Mouse (Mus musculus) frontal cortex, postnatal 10 days (tissue): ENCODE measurements around the gene Gba.

ENCODE experiments used
- DNase-seq, 2 experiments: peaks; one replicate each; pipeline ENCODE4 v3.0.0; 2022; ENCODE audit warnings: low spot score in 2 of 2, mixed read lengths in 1 of 2

Gba gene

DNA sequence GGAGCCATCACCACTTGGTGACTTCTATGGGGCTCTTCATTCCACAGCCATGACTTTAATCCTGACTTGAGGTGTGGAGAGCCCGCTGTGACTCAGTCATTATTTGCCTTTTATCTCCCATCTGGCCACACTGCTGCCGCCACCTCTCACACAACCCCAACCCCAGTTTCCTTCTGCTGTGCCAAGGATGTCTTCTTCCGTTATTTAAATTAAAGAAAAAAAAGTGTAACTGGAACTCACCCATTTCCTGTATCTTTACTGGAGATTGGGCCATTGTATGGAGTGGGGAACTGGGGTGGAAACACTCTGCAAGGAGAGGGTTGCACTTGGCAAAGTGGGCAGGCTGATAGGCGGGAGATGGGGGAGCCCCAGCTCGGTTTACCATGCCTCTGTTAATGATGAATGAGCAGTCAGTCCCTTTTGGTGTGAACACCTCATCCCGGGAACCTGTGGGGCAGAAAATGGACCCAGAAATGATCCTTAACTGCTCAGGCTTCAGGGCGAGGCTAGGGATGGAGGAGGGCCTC lies 20.1 kb upstream of the Gba start:
- no peak for DNase-seq

DNA sequence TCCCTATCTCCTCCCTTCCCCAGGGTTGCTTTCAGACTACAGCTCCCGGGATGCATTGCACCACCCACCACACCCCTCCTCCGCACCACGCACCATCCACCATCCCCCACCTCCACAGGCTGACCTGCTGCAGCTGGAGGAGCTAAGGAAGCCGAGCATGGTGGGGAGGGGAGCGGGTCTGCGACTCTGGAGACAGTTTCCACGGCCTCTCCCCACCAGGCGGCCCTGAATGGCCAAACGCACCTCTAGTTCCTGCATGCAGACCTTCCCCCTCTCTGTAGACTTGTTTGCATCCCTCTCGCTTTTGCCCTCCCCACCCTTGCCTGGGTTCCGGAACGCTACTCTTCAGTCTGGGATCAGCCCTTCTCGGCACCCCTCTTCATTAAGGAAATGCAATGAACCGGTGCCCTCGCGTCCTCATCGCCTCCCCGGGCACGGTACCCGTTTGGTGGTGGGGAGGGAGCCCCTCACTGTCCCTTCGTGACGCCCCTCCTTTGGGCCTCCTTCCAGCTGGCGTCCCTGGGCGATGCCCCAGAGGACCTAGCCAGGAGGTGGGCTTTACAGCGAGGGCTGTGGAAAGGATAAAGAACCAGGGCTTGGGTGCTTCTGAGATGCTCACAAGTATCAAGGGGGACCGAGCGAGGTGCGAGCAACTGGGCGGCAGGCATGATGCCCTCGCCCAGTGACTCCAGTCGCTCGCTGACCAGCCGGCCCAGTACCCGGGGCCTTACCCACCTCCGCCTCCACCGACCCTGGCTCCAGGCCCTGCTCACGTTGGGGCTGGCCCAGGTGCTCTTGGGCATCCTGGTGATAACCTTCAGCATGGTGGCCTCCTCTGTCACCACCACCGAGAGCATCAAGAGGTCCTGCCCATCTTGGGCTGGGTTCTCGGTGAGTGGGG lies 19.4 kb upstream of the Gba start, which contains the start of gene Fam189b:
Fam189b (plus strand) TSS at position 86 of the 901 bp plus-strand sequence.
- peak; percentile 88 to 89 for DNase-seq

DNA sequence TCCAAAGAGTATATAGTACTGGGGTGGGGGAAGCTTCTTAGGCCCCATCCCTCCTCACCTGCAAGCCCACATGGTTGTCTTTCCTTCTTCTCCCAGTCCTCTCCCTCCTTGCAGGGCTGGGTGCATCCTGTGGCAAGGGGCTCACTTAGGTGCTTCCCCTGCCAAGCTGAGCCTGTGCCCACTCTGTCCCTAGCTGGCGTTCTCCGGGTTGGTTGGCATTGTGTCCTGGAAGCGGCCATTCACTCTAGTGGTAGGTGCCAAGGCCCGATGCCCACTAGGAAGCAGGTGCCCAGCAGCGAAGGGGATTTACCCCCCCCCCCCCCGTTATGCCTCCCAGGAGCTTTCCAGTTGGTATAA lies 18.8 kb upstream of the Gba start:
- DNase-seq: no peak

DNA sequence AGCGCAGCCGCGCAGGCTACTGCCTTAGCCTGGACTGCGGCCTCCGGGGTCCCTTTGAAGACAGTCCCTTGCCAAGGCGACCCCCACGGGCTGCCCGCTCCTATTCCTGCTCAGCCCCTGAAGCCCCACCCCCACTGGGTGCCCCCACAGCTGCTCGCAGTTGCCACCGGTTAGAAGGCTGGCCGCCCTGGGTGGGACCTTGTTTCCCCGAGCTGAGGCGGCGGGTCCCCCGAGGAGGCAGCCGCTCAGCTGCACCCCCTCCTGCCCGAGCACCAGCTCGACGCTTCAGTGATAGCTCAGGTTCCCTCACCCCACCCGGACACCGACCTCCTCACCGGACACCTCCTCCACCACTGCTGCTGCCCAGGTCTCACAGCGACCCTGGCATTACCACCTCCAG lies 15.5 kb upstream of the Gba start:
- no peak for DNase-seq

DNA sequence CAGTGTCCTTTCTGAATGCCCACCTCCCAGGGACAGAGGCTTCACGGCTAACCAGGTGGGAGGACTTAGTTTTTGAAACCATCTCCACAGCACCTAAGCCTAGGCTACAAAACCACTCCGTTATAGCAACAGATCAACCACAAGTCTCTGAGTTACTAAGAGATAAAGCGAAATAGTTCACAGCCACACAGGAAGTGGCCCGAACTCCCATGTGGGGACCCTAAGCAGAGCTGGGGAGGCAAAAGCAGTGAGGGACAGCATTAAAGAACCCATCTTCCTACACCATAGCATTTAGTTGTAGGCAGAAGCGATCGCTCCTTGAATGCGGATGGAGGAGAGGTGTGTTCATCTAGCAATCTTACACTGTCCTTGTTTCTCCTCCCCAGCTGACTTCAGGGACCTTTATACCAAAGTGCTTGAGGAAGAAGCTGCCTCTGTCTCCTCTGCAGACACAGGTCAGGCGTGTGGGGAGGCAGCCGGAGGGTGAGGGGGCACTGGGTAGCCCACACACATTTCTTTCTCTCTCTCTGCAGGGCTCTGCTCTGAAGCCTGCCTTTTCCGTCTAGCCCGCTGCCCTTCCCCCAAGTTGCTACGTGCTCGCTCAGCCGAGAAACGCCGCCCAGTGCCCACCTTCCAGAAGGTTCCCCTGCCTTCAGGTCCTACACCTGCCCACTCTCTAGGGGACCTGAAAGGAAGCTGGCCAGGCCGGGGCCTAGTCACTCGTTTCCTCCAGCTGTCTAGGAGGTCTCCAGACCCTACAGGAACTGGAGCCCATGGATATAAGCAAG lies 14.8 kb upstream of the Gba start:
- no peak for DNase-seq

DNA sequence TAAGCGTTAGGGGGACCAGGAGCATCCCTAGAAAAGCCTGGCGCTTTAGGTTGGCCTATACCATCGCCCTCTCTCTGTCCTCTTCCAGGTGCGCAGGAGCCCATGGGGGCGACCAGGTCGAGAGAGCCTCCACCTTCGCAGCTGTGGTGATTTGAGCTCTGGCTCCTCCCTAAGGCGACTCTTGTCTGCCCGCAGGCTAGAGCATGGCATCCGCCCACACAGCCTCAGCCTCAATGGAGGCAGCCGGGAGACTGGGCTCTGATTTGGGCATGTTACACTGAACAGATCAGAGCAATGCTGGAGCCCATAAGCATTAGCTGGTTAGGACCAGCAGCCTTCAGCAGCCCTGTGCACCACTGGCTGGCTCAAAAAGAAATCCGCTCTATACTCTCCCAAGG lies 14.3 kb upstream of the Gba start:
- no peak for DNase-seq

DNA sequence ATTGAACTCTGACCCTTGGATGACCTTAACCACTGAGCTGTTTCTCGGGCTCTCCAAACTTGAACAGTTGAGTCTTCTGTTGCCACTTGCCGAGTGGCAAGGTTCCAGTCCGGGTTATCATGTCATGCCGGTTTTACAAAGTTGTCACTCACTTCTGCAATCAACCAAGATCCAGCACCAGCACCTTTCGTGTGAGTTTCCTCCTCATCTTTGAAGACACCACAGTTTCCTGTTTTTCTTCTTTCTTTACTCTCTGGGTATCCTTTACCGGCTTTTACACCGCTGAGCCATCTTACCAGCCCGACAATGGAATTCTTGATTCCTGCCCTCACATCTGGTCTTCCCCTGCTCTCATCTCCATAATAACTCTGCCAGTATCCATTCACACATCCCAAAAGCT lies 12.3 kb upstream of the Gba start:
- no peak for DNase-seq

DNA sequence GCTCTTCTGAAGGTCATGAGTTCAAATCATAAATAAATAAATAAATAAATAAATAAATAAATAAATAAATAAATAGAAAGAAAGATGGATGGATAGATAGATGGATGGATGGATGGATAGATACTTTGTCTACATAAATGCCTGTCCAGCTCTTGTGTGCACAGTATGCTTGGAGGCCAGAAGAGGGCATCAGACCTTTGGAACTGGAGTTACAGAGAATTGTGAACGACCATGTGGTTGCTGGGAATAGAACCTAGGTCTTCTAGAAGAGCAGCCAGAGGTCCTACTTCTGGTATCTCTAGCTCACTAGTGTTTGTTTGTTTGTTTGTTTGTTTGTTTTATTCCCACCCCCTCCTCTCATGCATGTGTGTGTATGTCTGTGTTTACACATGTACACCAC lies 9.4 kb upstream of the Gba start:
- DNase-seq: no peak

DNA sequence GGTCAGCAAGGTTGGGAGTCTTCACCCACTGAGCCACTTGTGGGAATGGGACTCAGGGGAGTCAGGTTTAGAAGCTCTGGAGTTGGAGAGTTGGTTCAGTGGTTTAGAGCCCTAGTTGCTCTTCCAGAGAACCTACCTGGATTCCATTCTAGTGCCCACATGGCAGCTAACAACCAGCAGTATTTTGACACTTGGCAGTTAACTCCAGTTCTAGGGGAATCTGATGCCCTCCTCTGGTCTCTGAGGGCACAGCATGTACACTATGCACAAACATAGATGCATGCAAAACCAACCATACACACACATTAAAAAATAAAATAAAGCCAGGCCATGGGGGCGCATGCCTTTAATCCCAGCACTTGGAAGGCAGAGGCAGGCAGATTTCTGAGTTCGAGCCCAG lies 8.9 kb upstream of the Gba start:
- DNase-seq: no peak

DNA sequence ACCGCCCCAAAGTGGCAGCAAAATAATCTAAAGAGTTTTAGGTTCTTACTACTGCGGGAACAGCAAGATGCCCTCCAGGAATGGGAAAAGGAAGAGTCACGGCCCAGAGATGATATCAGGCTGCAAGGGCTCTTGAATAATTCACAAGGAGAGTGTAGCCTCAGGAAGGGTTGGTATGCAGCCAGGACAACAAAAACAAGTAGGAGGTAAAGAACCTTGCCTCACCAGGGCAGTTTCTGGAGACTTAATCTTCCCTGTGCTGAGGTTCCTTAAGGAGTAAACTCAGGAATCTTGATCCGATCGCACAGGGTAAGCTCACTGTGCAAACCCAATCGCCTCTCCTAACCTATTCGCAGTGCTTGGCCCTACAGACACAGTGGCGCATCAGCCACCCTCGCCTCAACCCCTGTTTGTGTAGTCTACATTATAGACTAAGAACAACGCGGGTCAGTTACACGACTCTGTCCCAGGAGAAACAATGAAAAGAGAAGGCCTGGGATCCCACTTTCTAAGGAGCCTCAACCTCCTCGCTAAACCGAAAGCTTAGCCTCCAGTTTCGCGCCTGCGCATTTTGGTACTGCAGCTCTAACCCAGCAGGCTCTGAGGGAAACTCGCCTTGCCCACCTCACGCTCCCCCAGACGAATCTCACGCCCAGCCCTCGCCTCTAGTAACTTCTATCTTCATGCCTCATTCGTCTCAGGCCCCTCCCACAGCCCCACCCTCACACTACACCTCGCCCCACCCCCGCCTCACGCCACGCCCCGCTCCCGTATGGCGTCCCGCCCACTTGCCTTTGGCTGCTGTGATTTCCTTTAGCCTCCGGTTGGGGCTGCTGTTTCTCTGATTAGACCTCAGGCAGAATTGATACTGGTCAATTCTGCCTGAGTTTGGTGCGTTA lies 6.5 kb upstream of the Gba start:
- peak; percentile 79 to 80 for DNase-seq

DNA sequence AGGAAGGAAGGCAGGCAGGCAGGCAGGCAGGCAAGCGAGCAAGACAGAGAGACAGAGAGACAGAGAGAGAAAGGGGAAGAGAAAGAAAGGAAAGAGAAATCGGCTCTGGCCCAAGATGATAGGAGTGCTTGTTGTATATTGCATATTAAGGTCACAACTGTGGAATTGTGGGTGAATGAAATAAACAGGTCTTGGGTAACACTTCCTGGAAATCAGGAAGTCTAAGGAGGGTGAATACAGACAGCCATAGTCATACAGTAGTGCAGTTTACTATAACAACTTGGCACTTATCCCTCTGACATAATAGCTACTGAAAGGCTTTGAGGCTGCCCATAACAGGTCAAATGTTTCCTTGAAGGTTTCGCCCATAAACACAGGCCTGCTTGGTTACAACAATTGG lies 2.9 kb upstream of the Gba start:
- DNase-seq: no peak

DNA sequence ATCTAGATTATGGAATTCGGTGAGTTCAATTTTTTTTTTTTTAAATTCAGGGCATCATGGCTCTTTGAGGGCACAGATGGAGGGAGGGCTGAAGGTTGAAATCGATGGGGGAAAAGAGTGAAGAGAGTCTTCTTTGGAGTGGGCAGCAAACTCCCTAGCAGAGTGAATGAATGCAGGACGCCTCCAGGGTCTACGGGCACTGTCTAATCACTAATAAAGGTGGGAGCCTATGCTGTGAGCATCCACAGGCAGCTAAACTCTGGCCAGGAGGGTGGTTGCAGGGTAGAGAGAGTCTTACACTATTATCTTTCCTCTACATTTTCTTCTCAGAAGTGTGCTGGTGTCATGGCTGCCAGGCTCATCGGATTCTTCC lies 400 bp downstream of the Gba start:
- no peak for DNase-seq

DNA sequence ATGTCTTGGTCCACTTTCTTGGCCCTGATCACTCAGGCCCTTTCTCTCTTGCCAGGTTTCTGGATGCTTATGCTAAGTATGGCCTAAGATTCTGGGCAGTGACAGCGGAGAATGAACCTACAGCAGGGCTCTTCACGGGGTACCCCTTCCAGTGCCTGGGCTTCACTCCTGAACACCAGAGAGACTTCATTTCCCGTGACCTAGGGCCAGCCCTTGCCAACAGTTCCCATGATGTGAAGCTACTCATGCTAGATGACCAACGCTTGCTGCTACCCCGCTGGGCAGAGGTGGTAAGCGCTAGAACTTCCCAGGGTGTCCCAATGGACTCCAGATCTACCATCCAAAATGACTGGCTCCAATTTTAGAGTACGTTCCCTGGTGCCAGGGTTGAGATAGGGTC lies 3.4 kb downstream of the Gba start:
- DNase-seq: peak in 1 of 2 experiments; percentile 6

DNA sequence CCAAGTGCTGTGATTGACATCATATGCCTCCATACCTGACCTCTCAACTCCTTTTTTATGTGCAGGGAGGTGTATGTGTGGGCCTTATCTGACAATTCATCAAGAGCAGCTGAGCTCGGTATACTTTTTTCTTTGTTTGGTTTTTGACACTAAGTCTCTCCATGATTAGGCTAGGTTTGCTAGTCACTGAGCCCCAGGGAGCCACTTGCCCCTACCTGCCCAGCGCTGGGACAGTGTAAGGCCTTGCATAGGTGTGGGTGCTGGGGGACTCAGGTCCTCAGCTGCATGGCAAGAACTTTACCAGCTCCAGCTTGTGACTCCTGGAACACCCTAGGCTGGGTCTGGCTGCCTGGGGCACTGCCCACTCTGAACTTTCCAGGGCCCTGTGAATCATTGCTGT lies 4.0 kb downstream of the Gba start:
- DNase-seq: no peak

DNA sequence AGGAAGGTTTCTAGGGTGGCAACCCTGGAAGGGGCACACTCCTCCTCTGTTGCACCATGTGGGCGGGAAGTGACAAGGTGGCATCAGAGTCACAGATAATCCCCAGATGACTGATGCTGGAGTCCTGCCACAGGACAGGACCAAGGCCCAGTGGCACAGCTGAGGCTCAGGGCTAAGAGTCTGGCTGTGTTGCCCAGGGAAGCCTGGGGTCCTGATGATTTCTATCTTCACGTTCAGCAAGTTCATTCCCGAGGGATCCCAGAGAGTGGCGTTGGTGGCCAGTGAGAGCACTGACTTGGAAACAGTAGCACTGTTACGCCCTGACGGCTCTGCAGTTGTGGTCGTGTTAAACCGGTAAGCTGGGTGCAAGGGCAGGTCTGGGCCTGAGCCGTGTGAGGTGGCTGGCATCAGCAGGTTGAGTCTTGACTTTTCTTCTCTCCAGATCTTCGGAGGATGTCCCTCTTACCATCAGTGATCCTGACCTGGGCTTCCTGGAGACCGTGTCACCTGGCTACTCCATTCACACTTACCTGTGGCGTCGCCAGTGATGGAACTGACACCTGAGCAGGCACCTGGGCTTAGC lies 5.4 kb downstream of the Gba start:
- DNase-seq: no peak

DNA sequence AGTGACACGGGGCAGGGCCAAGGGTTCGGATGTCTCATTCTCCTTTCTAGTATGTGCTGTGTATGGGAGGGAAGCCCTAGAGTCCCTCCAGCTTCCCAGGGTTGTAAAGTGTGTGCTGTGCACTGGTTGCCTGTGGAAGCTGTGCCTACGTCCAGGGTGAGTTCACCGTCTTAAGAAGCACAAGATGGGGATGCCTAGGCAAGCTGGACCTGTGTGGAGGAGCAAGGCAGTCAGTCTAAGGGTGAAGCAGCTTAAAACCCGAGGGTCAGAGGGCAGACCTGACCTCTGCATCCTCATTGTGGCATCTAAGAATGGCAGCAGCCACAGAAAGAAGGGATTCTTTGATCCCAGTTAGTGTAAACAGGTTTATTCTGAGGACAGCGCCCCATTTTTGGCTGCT lies 6.0 kb downstream of the Gba start:
- no peak for DNase-seq

DNA sequence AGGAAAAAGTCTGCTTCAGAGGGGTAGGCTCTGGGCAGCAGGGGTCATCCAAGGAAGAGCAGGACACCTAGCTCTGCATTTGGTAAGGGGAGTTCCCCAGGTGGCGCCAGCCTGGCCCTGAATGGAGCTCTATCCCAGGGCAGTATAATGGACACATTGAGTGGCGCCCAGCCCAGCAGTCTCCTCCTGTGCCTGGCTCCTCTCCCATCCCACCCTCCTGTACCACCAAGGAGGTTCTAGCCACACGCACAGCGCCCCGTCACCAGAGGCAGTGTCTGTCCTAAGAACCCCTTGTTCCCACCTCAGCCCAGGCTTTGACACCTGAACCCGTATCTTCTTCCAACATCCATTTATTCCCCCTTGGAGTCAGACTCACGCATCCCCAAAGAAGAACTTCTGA lies 7.0 kb downstream of the Gba start:
- no peak for DNase-seq

DNA sequence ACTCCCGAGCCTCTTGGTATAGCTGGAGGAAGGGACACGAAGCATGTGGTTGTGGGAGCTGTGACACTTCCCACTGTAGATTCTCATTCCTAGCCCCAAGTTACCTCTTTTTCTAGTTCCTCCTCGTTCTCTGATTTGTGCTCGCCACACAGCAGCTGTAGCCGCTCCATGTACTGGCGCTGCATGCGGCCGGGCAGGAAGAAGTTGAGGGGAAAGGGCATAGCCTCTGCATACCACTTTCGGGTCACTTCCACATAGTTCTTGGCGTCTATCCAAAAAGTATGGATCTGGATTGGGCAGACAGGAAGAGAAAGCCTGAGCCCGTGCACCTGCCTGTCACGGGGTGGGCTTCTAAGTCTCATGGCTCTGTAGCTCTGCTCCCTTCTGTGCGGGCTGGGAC lies 7.4 kb downstream of the Gba start:
- DNase-seq: peak in 1 of 2 experiments; percentile 8

DNA sequence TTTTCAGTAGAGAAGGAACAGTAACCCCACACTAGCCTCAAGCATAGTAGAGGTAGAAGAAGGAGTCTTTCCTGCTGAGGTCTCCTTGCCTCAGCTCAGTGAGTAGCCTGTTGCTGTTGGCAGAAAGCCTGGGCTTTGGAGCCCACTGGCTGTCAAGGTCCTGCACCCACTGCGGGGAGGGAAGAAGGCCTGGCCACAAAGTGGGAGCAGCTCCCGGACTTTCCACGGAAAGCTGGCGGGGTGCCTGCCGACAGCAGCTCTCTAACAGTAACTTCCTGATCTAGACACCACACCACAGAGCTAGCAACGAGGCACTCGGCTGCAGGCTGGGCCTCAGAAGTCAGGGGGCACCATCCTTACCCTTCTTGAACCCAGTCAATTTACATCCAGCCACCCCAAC lies 8.0 kb downstream of the Gba start:
- DNase-seq: peak in 1 of 2 experiments; percentile 30

DNA sequence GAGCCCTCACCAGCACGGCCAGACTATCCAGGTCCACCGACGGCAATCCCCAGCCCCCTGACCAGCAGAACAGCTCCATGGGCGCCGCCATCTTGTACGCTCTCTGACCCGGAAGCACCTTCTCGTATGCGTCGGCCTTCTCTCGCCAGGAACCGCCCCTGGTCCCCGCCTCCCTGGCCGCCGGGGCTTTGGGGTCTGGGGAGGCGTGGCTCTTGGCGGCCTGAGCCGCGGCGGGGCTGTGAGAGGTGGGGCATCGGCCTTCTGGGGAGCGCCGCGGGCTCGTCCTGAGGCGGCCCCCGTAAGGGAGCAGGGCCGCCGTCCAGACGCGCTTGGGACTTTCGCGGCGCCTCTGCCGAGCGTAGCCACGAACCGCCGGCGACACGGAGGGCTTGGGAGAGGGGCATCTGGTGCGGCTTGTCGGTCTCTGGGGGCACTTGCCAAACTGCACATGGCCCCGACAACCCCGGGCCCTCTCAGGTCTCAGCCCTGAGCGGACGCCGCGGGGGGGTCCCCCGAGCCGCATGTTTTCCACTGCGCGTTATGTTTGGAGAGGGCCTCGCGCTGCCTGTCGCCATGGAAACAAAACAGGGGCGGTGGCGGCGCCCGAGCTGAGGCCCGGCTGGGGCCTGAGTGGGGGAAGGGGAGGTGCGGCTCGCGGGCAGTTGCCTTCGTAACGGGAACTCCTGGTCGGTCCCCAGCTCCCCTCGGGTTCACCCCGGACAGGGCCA lies 11.2 kb downstream of the Gba start:
- peak; percentile 86 to 90 for DNase-seq
